10 mouse cellular contexts compared by ENCODE assay signal in genomic region chr1:80722647-80723046, GRCm38 (mm10). TPM values are rescaled to one million over a fixed set of nuclear protein-coding genes. Genes with fewer than 3 reads are reported as not detected.
DNase-seq lines count a peak whose midpoint lies in the region; ATAC-seq and TF ChIP-seq lines count a peak whose summit lies in the region.
"Had no signal": no experiment of that assay in that cellular context is flagged by ENCODE, and none has a peak within 500 bp of the region (broad histone marks: within the 10 kb centered on the region; RNA-seq: fewer than 3 reads in every experiment).

No protein-coding gene starts in this region.

- H3K4me1 ChIP-seq in kidney, adult 2 months (ENCODE audit: control insufficient read depth, insufficient read depth, low read length) = no peaks in the 10 kb centered on the region
- no peaks in the 10 kb centered on the region for H3K4me1 ChIP-seq in kidney, embryonic 14.5 days (ENCODE audit: control insufficient read depth, insufficient read depth, low read length)
- peaks cover 4% of the 10 kb centered on the region for H3K4me1 ChIP-seq in lung, embryonic 14.5 days (ENCODE audit: insufficient read depth)
- H3K4me1 ChIP-seq in forebrain, embryonic 10.5 days = no peaks in the 10 kb centered on the region

- no peaks in the 10 kb centered on the region for H3K27me3 ChIP-seq in kidney, adult 2 months (replicated peaks; ENCODE audit: control insufficient read depth, insufficient read depth, low read length)
- H3K27me3 ChIP-seq in kidney, embryonic 14.5 days (ENCODE audit: control insufficient read depth, insufficient read depth, low read length) = no peaks in the 10 kb centered on the region
- no peaks in the 10 kb centered on the region for H3K27me3 ChIP-seq in lung, embryonic 14.5 days (ENCODE audit: insufficient read depth, low read length)
- H3K27me3 ChIP-seq in forebrain, embryonic 10.5 days (ENCODE audit: poor library complexity, severe bottlenecking) = no peaks in the 10 kb centered on the region
- H3K27me3 ChIP-seq: lung, embryonic 15.5 days had no signal

- H3K27ac ChIP-seq in kidney, adult 2 months (ENCODE audit: insufficient read depth, low read depth, low read length) = no peak overlapping the region
- no peak overlapping the region for H3K27ac ChIP-seq in kidney, embryonic 14.5 days (ENCODE audit: low read depth, low read length)
- no peak overlapping the region for H3K27ac ChIP-seq in lung, embryonic 14.5 days (ENCODE audit: low read depth)
- no peak overlapping the region for H3K27ac ChIP-seq in forebrain, embryonic 10.5 days
- H3K27ac ChIP-seq: lung, embryonic 15.5 days had no signal

- TF ChIP-seq POLR2A in kidney, adult 2 months (IDR thresholded peaks at IDR 0.05; ENCODE audit: low read depth, low read length) = no peak

- ATAC-seq in kidney, embryonic 14.5 days (ENCODE audit: low FRiP score, low TSS enrichment) = no peak
- ATAC-seq in lung, embryonic 14.5 days (ENCODE audit: insufficient read depth) = no peak

- H3K36me3 ChIP-seq in kidney, adult 2 months (ENCODE audit: control insufficient read depth, insufficient read depth, low read length) = no peaks in the 10 kb centered on the region
- H3K36me3 ChIP-seq in kidney, embryonic 14.5 days (ENCODE audit: control insufficient read depth, insufficient read depth, low read length) = no peaks in the 10 kb centered on the region
- no peaks in the 10 kb centered on the region for H3K36me3 ChIP-seq in lung, embryonic 14.5 days (ENCODE audit: insufficient read depth)
- no peaks in the 10 kb centered on the region for H3K36me3 ChIP-seq in forebrain, embryonic 10.5 days (replicated peaks)
- H3K36me3 ChIP-seq: lung, embryonic 15.5 days had no signal

- peak; percentile 53 for TF ChIP-seq CTCF in kidney, adult 2 months (conservative IDR thresholded peaks at IDR 0.05; ENCODE audit: insufficient read depth, insufficient read length, low read depth, low read length)
- TF ChIP-seq CTCF in lung, embryonic 14.5 days (IDR thresholded peaks at IDR 0.05; ENCODE audit: low read depth) = peak; percentile 61

- 44% methylated on average over 4 of the region's 4 CpGs for WGBS in kidney, adult 2 months
- 43% methylated on average over 4 of the region's 4 CpGs for WGBS in kidney, embryonic 14.5 days
- 26% methylated on average over 4 of the region's 4 CpGs for WGBS in lung, embryonic 14.5 days
- WGBS in forebrain, embryonic 10.5 days = 33% methylated on average over 4 of the region's 4 CpGs

- no peak overlapping the region for H3K4me3 ChIP-seq in kidney, adult 2 months (ENCODE audit: insufficient read depth, low read depth, low read length)
- H3K4me3 ChIP-seq in kidney, embryonic 14.5 days (ENCODE audit: low read length) = no peak overlapping the region
- no peak overlapping the region for H3K4me3 ChIP-seq in lung, embryonic 14.5 days (ENCODE audit: low read depth, low read length)
- H3K4me3 ChIP-seq in forebrain, embryonic 10.5 days = no peak overlapping the region
- H3K4me3 ChIP-seq: erythroblast, embryonic 14.5 days; lung, embryonic 15.5 days had no signal

- H3K9me3 ChIP-seq in kidney, embryonic 14.5 days (ENCODE audit: control insufficient read depth, low read length) = no peaks in the 10 kb centered on the region
- no peaks in the 10 kb centered on the region for H3K9me3 ChIP-seq in lung, embryonic 14.5 days (ENCODE audit: low read depth, low read length)
- H3K9me3 ChIP-seq in forebrain, embryonic 10.5 days = no peaks in the 10 kb centered on the region
- H3K9me3 ChIP-seq: lung, embryonic 15.5 days had no signal

- H3K9ac ChIP-seq in kidney, embryonic 14.5 days (ENCODE audit: low read depth, low read length) = no peak overlapping the region
- no peak overlapping the region for H3K9ac ChIP-seq in lung, embryonic 14.5 days
- H3K9ac ChIP-seq: lung, embryonic 15.5 days had no signal

- DNase-seq in kidney, adult 2 months = peak; percentile 39
- DNase-seq in MEL-GATA-1-ER (ENCODE audit: extremely low read depth, low read depth) = peak; percentile 43
- peak; percentile 49 for DNase-seq in embryo, embryonic 10.5 days (ENCODE audit: low spot score)
- DNase-seq in heart, postnatal 4 days = peak; percentile 61
- DNase-seq in lung, embryonic 14.5 days = peak; percentile 75
- peak; percentile 58 to 68 for DNase-seq in spleen, adult 18-20 months
- DNase-seq in forebrain, embryonic 10.5 days (ENCODE audit: extremely low spot score, low spot score) = no peak

- H3K4me2 ChIP-seq in kidney, embryonic 14.5 days (replicated peaks; ENCODE audit: low read depth, low read length) = no peak overlapping the region
- no peak overlapping the region for H3K4me2 ChIP-seq in lung, embryonic 14.5 days
- H3K4me2 ChIP-seq: lung, embryonic 15.5 days had no signal

RNA-seq across cellular contexts. Expression of gene Dock10, which starts 35.7 kb away (rescaled TPM):
- 2.8 and 4.1 TPM in 2 replicates for polyA plus RNA-seq in kidney, adult 2 months (2012; rRNA removed)
- 4.2 and 7.1 TPM in 2 replicates for polyA plus RNA-seq in kidney, embryonic 14.5 days (2014; fragmentation: Nextera tagmentation; extraction: Ambion mirVana)
- total RNA-seq in heart, postnatal 4 days (2021) = 1 to 10 TPM; 6.7 to 7.0 TPM
- 4.9 and 5.7 TPM in 2 replicates for polyA plus RNA-seq in lung, embryonic 14.5 days (2014; fragmentation: Nextera tagmentation; extraction: Ambion mirVana)
- 1.7 and 1.8 TPM in 2 replicates for polyA plus RNA-seq in forebrain, embryonic 10.5 days (2016; fragmentation: Nextera tagmentation; extraction: Ambion mirVana)
